Mouse (Mus musculus) liver, adult 2 months (tissue): Measurements from ENCODE around the gene Cdc42. TPM values are rescaled to one million over a fixed set of nuclear protein-coding genes. Genes with fewer than 3 reads are reported as not detected.

ENCODE experiments used
- DNase-seq: peaks from one replicate; pipeline ENCODE4 v3.0.0-alpha.2; 2011; ENCODE audit warnings: low read depth, low spot score; ENCODE audit errors: extremely low read depth
- H3K27ac ChIP-seq: fragments of 200-500 bp; replicated peaks from 2 replicates; pipeline ENCODE4 v1.5.1; 2012; ENCODE audit warnings: low read depth, mild to moderate bottlenecking, control low read depth, inconsistent platforms, low read length; ENCODE audit not compliant: insufficient read depth
- H3K27me3 ChIP-seq: fragments of 200-500 bp; 2 replicates; pipeline ENCODE4 v1.6.1; 2012; ENCODE audit warnings: mild to moderate bottlenecking, moderate library complexity, low read length, inconsistent platforms; ENCODE audit not compliant: control insufficient read depth, insufficient read depth
- H3K36me3 ChIP-seq: fragments of 200-500 bp; 2 replicates; pipeline ENCODE4 v1.6.1; 2012; ENCODE audit warnings: low read length, inconsistent platforms; ENCODE audit not compliant: control insufficient read depth, insufficient read depth
- H3K4me1 ChIP-seq: fragments of 200-500 bp; 2 replicates; pipeline ENCODE4 v1.6.1; 2011; ENCODE audit warnings: low read length; ENCODE audit not compliant: control insufficient read depth, insufficient read depth
- H3K4me3 ChIP-seq: fragments of 200-500 bp; 2 replicates; pipeline ENCODE4 v1.5.1; 2011; ENCODE audit warnings: low read depth, mild to moderate bottlenecking, control low read depth, low read length, moderate library complexity; ENCODE audit not compliant: insufficient read depth
- H3K79me2 ChIP-seq: fragments of 200-500 bp; 2 replicates; pipeline ENCODE4 v1.6.1; 2012; ENCODE audit warnings: inconsistent platforms, mild to moderate bottlenecking, low read length, moderate library complexity; ENCODE audit not compliant: control insufficient read depth, insufficient read depth
- H3K9ac ChIP-seq: fragments of 200-500 bp; 2 replicates; pipeline ENCODE4 v1.6.1; 2012; ENCODE audit warnings: low read depth, mild to moderate bottlenecking, control low read depth, inconsistent platforms, low read length
- CTCF ChIP-seq: fragments of 200-500 bp; IDR thresholded peaks from 2 replicates; pipeline ENCODE4 v1.5.1; 2011; ENCODE audit warnings: low read depth, low read length, control low read depth
- POLR2A ChIP-seq: fragments of 200-500 bp; IDR thresholded peaks from 2 replicates; pipeline ENCODE4 v1.6.1; 2011; ENCODE audit warnings: low read length, control low read depth; ENCODE audit not compliant: insufficient read depth; ENCODE audit errors: extremely low read depth
- WGBS: fragments of 180-500 bp; shearing (Covaris S2); methylation state at CpG from one replicate; pipeline ENCODE4 v1.1.7; 2018; 5-methylcytosine and 5-hydroxymethylcytosine counted together
- polyA plus RNA-seq: library from polyadenylated mRNA; depleted of rRNA; stranded (reverse); fragments of >200 nt; gene quantifications from 2 replicates; pipeline ENCODE4 v1.2.3, GENCODE M21; 2012
- total RNA-seq: library from RNA; depleted of rRNA; stranded (reverse); fragments of >200 nt; gene quantifications from 2 replicates; pipeline ENCODE4 v1.2.3, GENCODE M21; 2014

Cdc42 gene
- total and polyA plus RNA-seq, 2 experiments, result 35.8 to 131 TPM

DNA sequence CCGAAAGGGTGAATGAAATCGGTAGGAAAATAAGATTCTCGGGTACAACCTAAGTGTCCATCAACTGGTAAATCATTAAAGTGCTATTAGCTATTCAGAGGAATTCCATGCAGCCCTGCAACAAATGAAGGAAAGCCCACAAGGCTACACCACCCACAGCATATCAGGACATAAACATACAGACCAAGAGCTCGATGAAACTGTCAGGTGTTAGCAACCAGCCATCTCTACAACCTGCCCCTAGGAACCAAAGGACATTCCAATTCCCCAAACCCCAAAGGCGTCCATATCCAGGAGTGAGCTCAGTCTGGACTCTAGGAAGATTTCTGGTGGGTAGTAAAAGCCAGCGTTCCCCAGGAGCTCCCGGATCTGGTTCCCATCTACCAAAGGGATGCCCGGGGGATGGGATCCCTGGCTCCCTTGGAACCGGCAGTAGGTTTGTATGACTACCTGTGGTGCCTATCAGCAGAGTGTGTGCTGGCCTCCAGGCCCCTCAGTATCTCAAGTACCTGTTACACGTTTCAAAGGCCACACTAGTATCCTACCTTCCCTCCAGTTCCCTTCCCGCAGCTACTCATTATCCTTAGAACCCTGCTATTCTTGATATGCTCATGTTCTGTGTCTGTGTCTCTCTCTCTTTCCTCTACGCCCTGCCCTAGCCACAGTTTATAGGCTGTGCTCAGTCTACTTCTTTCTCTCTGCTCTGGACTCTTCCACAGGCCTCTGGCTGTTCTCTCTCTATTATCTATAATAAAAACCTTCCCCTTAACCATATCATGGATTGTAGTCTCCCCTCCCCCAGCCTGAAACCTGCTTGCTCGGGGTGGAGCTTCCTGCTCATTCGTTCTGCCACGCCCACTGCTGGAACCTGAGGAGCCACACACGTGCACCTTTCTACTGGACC lies 23.4 kb upstream of the Cdc42 start:
- Histone ChIP-seq H3K9ac (no peak overlapping the region), H3K27ac (no peak overlapping the region), H3K27me3 (no peaks in the 10 kb centered on the region), H3K4me3 (no peak overlapping the region), H3K4me1 (peaks cover 2% of the 10 kb centered on the region; the same call in 1 of the 2 replicates), H3K79me2 (no peaks in the 10 kb centered on the region), H3K36me3 (no peaks in the 10 kb centered on the region)
- TF ChIP-seq CTCF, result no peak
- no peak for TF ChIP-seq POLR2A
- WGBS, result 47% methylated on average over 15 of the region's 16 CpGs
- DNase-seq, result peak; percentile 27

- no peak for DNase-seq
- H3K27ac ChIP-seq, result no peak overlapping the region
- no peaks in the 10 kb centered on the region for H3K27me3 ChIP-seq
- no peaks in the 10 kb centered on the region for H3K79me2 ChIP-seq
- H3K9ac ChIP-seq, result no peak overlapping the region
- H3K4me3 ChIP-seq, result no peak overlapping the region
- 93% methylated on average over 10 of the region's 10 CpGs for WGBS
- H3K36me3 ChIP-seq, result no peaks in the 10 kb centered on the region
- peaks cover 2% of the 10 kb centered on the region; the same call in 1 of the 2 replicates for H3K4me1 ChIP-seq
- TF ChIP-seq CTCF (no peak), POLR2A (no peak)
These were observed 22.3 kb upstream of the Cdc42 start for GRCm38 (mm10) chr4:137379713-137380255.

DNA sequence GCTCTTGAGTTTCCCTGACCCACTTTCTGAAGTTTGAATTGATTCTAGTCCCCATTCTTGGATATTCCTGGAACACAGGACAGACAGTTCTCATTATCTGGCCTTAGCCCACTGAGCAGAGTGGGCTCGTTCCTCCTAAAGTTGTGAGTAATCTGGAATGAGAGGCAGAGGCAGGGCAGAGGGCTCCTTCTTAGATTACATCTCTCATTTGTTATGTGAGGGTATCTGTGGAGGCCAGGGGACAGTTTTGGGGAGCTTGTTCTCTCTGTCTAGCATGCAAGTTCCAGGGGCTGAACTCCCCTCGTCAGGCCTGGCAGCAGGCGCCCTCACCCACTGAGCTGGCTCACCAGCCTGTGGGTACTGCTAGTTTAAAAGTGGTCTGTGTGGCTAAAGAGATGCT lies 21.6 kb upstream of the Cdc42 start:
- TF ChIP-seq CTCF, result no peak
- TF ChIP-seq POLR2A, result no peak
- Histone ChIP-seq H3K27ac (no peak overlapping the region), H3K79me2 (no peaks in the 10 kb centered on the region), H3K9ac (no peak overlapping the region), H3K36me3 (no peaks in the 10 kb centered on the region), H3K27me3 (no peaks in the 10 kb centered on the region), H3K4me1 (peaks cover 2% of the 10 kb centered on the region; the same call in 1 of the 2 replicates), H3K4me3 (no peak overlapping the region)
- WGBS, result 98% methylated on average over 3 of the region's 3 CpGs
- DNase-seq, result no peak

DNA sequence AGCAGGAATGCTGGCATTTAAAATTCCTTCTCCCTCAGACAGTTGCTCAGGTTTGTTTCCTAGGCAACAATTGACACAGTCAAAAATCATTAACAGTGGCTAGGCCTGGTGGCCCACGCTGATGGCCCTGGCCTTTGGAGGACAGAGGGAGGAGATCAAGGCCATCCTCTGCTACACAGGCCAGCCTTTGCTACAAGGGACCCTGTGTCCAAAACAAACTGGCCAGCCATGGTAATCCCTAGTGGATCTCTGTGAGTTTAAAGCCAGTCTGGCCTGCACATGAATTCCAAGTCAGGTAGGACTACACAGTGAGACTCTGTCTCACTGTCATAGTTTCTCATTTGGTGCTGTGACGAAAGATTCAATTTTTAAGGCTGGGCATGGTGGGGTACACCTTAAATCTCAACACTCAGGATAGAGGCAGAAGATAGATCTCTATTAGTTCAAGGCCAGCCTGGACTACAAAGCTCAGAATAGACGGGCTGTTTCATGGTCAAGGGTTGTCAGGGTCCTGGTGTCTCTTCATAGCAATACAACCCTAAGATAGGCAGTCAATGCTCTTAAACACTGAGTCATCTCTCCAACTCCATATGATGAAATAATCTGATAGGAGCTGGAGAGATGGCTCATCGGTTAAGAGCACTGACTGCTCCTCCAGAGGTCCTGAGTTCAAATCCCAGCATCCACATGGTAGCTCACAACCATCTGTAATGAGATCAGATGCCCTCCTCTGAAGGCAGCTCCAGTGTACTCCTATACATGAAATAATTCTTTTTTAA lies 20.2 kb upstream of the Cdc42 start:
- WGBS, result 72% methylated on average over 4 of the region's 4 CpGs
- H3K4me1 ChIP-seq, result peaks cover 2% of the 10 kb centered on the region; the same call in 1 of the 2 replicates
- no peaks in the 10 kb centered on the region for H3K79me2 ChIP-seq
- no peak overlapping the region for H3K4me3 ChIP-seq
- H3K27ac ChIP-seq, result no peak overlapping the region
- no peak for TF ChIP-seq POLR2A
- H3K27me3 ChIP-seq, result no peaks in the 10 kb centered on the region
- H3K36me3 ChIP-seq, result no peaks in the 10 kb centered on the region
- DNase-seq, result peak; percentile 52
- H3K9ac ChIP-seq, result no peak overlapping the region

DNA sequence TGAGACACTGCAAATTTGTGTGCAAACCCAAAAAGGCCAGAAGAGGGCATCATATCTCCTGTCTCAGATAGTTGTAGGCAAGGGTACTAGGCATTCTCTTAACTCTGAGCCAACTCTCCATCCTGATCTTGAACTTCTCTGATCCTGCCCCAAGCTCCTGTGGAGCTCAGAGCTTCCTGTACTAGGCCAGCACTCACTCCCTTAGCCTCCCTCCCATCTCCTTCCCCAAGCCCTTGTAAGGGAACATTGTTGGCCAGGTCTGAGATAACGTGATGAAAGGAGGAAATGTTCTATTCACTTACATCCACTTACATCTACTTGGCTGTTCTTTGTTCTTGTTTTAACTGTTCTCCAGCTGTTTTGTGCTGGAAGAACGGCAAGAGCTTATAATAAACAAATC lies 19.3 kb upstream of the Cdc42 start:
- no peak for DNase-seq
- TF ChIP-seq POLR2A (no peak), CTCF (no peak)
- Histone ChIP-seq H3K27ac (no peak overlapping the region), H3K4me1 (peaks cover 2% of the 10 kb centered on the region; the same call in 1 of the 2 replicates), H3K27me3 (no peaks in the 10 kb centered on the region), H3K79me2 (no peaks in the 10 kb centered on the region), H3K4me3 (no peak overlapping the region), H3K36me3 (no peaks in the 10 kb centered on the region), H3K9ac (no peak overlapping the region)
- 49% methylated on average over 2 of the region's 2 CpGs for WGBS
